Mouse (Mus musculus) spleen, postnatal 10 days (tissue): Measurements from ENCODE around the gene Klra9.
"Not testable (repeated sequence)": the region's sequence is repeated elsewhere in the genome, so short reads cannot be mapped to it uniquely, and the experiment has no call there.

Source experiments
- DNase-seq, 2 experiments: peaks; one replicate each; pipeline ENCODE4 v3.0.0; 2021 to 2022; ENCODE audit warnings: low spot score in 2 of 2

Gene Klra9

GRCm38 (mm10) chr6:130193012-130193411, at the start of gene Klra9:
Klra9 (minus strand) TSS chr6:130193112.
- not testable (repeated sequence) for DNase-seq

- DNase-seq: no peak
Observed at GRCm38 (mm10) chr6:130237536-130237935, 44.6 kb upstream of the Klra9 start.

GRCm38 (mm10) chr6:130236635-130237034, 43.7 kb upstream of the Klra9 start:
- DNase-seq: no peak

DNA sequence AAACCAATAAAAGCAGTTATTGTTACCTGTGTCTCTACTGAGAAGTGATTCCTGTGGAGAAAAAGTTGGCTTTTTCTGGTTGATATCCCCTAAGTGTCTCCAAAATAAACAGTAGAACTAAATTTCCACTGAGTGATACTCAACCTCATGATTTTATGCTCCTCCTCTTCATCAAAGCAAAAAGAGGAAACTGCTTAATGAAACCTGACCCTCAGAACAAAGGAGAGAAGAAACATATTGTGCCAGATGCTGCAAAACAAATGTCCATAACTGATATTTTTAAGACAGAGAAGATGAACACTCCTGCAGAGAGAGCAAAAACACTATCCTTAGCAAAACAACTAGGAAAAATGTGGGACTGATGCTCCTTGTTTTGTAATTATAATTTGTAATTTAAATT, 40.3 kb upstream of the Klra9 start, which contains the start of gene Klra7:
Klra7 (minus strand) TSS at position 101 of the 400 bp plus-strand sequence.
- no peak for DNase-seq

GRCm38 (mm10) chr6:130197453-130197852, 4.5 kb upstream of the Klra9 start:
- not testable (repeated sequence) for DNase-seq

- DNase-seq: not testable (repeated sequence)
Observed at GRCm38 (mm10) chr6:130129798-130130197, 63.1 kb downstream of the Klra9 start, which contains the start of gene Klra8. Klra8 (minus strand) TSS chr6:130129898.
